Mouse (Mus musculus) cerebellum, adult (tissue): ENCODE data around the gene Lyrm9.

ENCODE experiments used
- ATAC-seq: cut with Nextera tagmentation; 2 replicates; pipeline ENCODE4 v1.9.2; 2017; ENCODE audit warnings: mild to moderate bottlenecking, moderate library complexity, mixed read lengths; ENCODE audit not compliant: insufficient number of reproducible peaks, low FRiP score, low TSS enrichment

Gene Lyrm9

DNA sequence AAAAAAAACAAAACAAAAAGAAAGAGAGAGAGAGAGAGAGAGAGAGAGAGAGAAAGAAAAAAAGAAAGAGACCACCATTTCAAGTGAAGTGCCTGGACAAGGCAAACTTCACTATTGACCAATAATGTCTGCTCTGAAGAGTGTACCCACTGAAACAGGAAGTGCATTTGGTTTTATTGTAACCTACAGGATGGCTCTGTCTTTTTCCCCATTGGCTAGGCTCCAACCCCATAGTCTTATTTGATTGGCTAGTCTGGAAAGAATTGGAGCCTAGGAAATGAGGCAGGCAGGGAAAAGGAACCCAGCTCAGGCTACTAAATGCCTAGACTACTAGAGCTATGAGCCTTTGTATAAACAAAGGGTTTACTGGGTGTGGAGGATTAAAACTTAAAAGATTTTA lies 17.0 kb upstream of the Lyrm9 start:
- no peak for ATAC-seq

DNA sequence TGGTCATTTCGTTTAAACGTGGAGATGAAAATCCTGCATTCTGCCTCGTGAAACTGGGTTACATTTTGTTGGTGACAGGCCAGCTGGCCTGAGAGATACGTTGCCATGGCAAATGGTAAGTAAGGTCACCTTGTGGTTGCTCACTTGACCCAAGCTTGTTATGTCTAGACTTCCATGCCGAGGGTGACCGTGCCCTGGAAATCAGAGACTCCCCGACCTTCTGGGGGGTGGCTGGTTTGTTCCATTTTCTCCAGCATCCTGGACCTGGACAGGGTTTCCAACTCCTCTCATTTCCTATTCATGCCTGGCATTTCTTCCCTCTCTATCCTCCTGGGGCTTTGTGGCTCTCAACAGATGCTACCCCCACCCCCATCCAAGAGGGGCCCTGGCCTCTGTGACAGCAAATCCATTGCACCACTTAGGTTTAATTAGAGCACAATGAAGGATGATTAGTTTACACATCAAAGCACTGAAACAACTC lies 11.9 kb upstream of the Lyrm9 start:
- ATAC-seq: no peak

DNA sequence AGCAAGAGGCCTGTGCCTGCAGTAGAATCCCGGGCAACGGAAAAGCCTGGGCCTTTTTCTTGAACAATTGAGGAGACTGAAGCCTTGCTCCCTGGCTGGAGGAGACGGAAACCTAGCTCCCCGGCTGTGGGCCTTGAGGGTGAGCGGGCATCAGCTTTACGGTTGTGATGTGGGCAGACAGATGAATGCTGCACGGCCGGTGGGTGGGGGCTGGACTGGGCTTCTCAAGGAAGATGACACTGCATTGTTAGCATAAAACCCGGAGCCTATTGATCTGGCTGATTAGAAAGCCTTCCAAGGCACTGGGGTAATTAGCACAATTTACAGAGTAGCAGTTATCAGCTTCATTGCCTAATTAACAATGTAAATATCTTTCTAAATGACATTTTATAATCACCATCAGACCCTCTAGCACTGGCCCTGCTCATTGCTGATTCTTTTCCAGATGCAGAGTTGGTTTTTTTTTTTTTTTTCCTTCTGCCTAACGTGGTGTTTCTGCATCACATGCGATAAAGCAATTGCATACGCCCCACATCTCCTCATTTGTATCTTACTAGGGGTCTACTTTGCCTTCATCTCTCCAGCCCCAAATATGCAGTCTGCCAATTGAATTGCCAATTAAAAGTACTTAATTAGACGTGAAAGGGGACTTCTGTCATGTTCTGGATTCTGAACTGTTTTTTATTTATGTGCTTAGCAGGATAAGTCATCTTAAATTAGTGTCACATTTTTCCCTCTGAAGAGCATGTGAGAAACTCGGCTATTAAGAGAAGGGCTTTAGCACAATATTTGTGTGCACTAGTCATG lies 10.2 kb upstream of the Lyrm9 start:
- no peak for ATAC-seq

DNA sequence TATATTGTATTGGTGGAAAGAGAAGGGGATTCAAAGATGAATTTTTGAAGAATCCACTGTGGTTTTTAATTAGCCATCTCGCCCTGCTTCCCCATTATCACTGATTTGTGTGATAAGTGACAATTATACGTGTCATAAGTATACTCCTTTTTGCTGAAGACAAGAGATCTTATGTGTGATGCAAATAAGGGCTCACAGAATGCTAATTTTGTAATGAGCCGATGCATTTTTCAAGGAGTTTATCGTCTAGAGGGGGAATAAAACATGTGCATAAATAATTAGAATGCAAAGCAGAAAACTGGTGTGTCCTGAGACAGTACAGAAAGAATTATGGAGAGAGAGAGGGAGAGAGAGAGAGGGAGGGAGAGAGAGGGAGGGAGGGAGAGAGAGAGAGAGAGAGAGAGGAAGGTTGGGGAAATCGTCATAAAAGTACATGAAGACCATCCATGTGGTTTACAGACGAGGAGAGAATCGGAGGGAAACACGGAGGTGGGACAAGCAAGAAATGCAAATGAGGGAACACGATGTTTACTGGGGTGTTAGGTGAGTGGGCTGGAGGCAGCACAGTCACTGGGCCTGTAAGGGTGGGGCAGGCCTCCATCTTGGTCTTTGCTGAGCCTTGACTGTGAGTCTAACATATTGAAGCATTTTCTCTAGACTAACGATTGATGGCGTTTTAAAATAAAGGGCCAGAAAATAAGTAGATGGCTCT lies 8.9 kb upstream of the Lyrm9 start:
- no peak for ATAC-seq

DNA sequence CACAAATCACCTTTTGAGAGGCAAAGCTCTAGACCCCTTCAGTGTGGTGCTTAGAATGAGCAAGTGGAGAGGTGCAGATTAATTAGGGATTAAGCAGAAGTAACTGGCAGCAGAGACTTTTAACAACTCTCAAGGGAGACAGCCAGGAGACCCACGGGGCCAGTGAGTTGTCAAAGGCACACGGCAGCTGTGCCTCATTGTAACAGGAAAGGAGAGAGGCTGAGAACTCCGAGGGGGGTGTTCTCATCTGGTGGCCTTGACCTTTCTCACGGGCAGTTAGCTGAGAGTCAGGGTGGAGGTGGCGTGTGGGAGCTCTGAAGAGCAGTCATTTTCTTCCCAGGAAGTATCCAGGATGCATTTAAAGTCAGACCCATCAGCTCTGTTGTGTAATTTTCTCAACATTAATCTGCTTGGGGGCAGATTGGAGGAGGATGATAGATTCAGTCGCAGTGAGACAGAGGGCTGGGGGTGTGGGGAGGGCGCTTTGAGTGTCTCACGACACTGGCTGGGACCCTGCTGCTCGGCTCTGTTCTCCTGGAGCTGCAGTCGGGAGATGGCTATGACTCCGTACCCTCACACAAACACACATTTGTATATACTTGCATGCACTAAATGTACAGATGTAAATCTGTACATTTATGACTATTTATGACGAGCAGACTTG lies 5.9 kb upstream of the Lyrm9 start:
- no peak for ATAC-seq

DNA sequence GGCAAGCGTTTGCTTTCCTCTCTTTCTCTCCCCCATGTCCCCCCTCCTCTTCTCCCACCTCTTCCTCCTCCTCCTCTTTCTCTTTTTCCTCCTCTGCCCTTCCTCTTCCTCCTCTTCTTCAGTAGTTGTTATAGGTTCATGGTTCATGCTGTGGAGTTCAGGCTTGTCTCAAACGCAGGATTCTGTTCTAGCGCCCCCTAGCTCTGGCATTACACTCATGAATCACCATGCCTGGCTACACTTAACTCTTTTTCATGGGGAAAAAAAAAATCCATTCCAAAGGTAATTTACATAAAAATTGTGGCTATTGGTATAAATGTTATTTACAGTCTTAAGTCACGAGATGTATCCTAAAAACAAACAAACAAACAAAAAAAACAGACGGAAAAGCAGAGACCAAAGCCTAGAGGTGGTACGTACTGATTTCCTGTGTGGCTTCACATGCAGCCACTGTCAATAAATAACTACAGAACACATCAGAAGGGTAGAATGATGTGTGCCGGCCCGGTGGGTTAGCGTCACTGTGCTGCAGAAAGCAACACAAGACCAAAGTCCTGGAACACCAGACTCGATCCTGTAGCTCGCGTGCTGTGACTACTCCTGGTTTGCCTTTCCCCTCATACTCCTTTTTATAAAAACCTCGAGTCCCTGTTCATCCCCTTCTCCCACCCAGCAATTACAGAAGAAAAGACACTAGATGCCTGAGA lies 3.4 kb upstream of the Lyrm9 start:
- no peak for ATAC-seq

DNA sequence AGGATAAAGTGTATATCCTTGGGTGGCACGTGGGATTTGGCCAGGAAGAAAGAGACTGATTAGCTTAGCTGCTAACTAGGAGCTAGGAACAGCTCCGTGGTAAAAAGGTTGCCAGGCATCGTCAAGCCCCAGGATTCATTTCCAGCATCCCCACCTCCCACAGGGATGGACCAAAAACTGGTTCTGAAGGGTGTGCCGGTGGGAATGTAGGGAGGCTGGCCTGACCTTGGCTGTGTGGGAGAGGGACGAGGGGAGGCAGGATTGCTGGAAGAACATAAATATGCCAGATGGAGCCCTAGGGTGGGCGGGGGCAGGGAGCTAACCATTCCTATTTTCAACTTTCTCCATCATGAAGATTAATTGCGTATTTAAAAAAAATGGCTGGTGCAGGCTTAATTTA lies 1.2 kb downstream of the Lyrm9 start:
- no peak for ATAC-seq

DNA sequence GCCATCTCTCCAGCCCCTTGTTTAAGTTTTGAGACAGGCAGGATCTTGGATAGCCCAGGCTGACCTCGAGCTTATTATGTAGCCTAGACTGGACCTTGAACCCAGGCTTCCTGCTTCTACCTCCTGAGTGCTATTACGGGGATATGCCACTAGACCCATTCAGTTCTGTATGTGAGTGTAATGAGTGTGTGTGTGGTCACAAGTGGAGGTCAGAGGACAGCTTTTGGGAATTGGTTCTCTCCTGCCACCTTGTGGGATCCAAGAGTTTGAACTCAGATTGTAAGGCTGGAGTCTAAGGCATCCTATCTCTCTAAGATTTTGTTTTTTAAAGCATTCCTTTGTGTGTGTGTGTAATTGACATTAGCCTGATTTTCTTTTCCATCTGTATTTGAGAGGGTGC lies 2.0 kb downstream of the Lyrm9 start:
- no peak for ATAC-seq

DNA sequence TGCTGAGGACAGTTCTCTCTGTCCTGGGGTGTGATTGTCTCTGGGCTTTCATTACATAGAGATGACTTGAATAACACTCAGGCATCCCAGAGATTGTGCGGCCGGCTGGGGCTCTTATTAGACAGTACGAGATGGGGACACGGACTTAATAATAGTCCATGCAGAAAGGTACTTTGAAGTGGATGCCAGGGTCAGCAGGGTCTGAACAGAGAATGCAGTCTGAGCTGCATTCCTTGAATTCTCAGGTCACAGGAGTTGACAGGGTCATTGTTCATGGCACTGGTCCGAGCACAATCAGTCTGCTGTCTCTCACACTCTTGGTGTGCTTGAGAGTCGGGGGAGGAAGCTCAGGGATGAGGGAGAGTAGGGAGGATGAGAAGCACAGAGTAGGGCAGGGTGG lies 3.0 kb downstream of the Lyrm9 start:
- no peak for ATAC-seq

DNA sequence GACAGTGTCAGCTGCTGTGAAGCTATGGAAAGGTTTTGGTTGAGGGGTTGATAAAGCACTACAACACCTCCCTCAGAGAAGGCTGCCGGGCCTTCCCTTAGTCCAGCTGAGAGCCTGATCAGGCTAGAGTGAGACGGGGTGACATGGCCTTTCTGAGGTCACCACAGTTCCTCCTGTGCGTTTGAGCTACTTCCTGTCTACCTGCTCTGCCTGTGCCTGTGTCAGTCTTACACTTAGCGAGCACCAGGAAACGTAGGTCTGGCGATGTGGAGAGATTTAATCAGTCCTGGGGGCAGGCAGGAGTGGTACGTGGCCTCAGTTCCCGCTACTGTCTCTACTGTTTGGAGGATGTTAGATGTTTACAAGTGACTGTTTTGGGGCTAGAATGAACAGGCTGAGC lies 3.8 kb downstream of the Lyrm9 start:
- ATAC-seq: no peak

DNA sequence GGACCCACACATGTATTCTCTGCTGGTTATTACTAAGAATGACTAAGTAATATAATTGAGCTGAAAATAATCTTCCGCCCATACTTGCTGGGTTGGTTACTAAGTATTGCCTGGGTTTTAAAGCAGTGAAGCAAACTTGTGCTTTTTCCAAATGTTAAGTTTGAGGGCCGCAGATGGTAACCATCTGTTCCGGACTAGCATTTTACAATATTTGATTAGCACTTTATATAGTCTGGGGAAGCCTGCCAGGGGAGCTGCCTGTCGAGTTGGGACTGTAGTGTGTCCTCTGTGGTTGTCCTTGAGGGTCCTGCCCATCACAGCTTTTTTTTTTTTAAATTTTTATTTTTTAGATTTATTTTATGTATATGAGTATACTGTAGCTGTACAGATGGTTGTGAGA lies 5.3 kb downstream of the Lyrm9 start:
- ATAC-seq: no peak

DNA sequence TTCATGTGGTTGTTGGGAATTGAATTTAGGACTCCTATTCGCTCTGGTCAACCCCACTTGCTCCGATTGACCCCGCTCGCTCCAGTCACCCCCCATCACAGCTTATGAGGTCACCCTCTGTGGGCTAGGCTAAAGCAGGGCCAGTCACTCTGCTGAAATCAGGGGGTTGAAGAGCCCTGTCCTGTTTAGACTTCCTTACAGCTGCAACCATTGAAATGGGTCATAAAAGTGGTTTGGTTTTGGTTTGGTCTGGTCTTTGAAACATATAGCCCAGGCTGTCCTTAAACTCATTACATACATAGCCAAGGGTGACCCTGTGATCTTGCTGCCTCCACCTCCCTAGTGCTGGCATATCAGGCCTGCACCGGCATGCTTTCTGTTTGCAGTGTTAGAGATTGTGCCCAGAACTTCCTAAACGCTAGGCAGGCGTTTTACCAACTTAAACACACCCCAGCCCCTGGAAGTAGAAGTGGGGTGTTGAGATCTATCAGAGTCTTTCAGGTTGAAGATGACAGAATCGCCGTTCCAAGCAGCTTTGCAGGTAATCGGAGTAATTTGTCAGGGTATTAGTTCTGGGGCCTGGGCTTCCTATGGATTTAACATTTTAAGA lies 5.8 kb downstream of the Lyrm9 start:
- no peak for ATAC-seq

DNA sequence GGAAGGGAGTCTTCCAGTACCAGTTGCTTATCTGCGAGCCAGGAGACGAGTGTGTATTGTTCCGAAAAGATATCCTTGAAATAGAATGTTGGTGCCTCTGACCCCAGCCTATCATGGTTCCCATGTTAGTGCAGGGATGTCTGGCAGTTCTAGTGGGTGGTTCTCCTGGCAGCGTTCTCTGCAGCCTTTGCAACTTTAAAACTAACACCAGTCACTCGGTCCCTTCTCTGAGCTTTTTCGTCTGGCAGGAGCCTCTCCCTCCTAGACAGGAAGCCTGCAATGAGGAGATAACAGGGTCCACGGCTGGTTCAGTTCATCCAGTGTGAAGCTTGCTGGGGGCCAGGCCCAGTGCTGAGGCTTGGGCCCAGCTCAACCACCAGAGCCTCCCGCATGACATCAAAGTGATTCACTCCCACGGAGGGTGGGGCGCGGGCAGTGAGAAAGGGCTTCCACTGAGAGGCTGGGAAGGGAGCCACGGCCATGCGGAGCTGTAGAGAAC lies 6.5 kb downstream of the Lyrm9 start:
- ATAC-seq: no peak

DNA sequence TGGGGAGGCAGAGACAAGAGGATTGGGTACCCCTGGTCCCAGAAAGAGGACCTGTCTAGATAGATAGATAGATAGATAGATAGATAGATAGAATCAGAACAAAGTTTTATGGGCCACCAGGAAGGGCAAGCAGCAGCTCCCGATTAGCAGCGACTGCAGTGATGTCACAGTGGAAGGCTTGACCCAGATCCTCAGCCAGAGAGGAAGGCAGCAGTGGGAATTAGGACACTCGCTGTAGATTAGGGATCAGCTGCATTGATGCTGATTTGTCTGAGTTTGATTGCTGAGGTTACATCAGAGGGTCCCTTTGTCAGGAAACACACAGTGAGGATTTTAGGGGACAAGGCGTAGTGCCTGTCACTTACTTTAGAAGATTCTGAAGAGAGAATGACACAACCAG lies 10.1 kb downstream of the Lyrm9 start:
- ATAC-seq: no peak

DNA sequence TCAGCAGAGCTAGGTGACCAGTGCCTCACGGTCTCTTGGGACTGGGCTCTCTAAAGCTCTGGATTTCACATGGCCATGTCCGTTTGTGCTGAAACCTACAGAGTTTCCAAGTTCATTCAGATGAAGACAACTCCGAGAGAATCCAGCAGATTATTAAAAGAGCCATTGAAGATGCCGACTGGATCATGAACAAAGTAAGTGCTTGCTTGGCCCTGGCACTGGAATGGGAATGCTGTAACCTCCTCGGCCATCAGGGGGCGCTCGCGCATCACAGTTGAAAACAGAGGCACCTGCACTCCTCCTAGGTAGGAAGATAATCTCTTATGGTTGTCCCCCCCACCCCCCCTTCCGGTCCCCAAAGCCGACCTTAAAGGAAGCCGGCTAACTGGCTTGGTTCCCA lies 11.6 kb downstream of the Lyrm9 start:
- ATAC-seq: no peak

DNA sequence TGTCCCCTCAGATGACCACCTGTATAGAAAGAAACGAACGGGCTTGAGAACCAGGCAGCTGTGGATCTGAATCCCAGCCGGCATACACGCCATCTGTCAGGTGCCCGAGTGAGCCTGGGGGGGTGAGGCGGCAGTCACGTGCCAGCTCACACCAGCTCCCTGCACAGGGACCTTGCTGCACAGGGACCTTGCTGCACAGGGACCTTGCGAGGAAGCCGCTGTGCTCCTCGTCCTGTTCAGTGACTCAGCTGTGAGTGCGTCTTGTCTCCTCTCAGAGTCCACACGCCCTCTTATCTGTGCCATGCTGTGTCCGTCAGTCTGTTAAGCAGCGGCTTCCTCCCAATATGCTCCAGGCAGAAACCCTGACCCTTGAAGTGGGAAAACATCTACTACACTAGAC lies 13.1 kb downstream of the Lyrm9 start:
- ATAC-seq: no peak

DNA sequence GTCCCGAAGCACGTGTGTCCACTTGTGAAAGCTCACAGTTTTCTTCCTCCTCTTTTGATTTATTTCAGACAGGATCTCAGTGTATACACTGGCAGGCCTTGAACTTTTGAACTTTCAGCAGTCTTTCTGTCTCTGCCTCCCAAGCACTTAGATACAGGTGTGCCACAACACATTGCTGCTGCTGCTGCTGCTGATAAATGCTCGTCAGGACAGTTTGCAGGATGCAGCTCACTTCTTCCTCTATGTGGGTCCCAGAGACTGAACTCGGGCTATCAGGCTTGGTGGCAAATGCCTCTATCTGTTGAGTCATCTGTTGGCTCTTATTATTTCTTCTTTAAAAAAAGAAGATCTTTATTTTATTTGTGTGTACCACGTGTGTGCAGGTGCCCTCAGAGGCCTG lies 13.8 kb downstream of the Lyrm9 start:
- ATAC-seq: no peak

DNA sequence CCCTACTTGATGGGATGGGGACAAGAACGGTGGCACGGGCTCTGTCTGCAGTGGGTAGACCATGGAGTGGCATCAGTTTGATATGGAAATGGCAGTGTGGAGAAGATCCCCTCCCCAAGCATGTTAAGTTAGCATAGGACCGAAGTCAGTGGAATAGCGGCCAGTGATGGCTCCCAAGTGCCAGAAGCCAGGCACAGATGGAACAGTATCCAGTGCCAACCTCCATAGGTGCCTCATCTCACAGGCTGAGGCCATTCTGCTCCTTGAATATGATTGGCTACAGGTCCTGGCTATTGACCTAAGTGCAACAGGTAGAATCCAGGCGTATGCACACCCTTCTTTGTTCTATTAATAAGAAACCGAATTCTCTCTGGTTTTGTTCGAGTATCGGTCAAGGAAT lies 15.6 kb downstream of the Lyrm9 start:
- ATAC-seq: no peak

DNA sequence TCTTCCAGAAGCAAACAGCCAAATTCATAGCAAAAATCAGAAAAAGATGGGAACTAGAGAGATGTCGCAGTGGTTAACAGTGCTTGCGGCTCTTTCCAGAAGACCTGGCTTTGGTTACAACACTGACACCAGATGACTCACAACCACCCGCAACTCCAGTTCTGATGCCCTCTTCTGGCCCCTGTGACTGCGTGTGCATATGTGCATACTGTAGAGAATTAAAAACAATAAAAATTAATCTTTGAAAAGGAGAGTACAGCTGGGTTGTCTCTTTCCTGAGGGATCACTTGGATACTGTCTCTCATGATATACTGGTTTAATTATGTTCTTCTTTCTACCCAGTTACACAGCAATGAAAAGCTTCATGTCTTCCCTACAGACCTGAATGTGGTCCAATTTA lies 20.2 kb downstream of the Lyrm9 start:
- no peak for ATAC-seq
